Comparison of ENCODE assay signal across 8 mouse cellular contexts in genomic region chr7:119794251-119794638, GRCm38 (mm10). TPM values are rescaled to one million over a fixed set of nuclear protein-coding genes. Genes with fewer than 3 reads are reported as not detected.
DNase-seq lines count a peak whose midpoint lies in the region; ATAC-seq and TF ChIP-seq lines count a peak whose summit lies in the region.

No protein-coding gene starts in this region.

- no peak for TF ChIP-seq CTCF in lung, postnatal 0 days (IDR thresholded peaks at IDR 0.05)

- peak overlapping the region; percentile 73 for H3K4me3 ChIP-seq in lung, postnatal 0 days (ENCODE audit: low read depth, low read length)
- H3K4me3 ChIP-seq in limb, embryonic 11.5 days (ENCODE audit: low read depth, low read length), result peak overlapping the region; percentile 68
- peak overlapping the region; percentile 96 for H3K4me3 ChIP-seq in myocyte

- no peaks in the 10 kb centered on the region for H3K27me3 ChIP-seq in lung, postnatal 0 days (replicated peaks; ENCODE audit: insufficient read depth, low read length)
- H3K27me3 ChIP-seq in limb, embryonic 11.5 days (ENCODE audit: control insufficient read depth, insufficient read depth, low read length), result no peaks in the 10 kb centered on the region
- H3K27me3 ChIP-seq in myocyte (ENCODE audit: control insufficient read depth, insufficient read depth, insufficient read length), result no peaks in the 10 kb centered on the region

- DNase-seq in lung, postnatal 0 days (ENCODE audit: low spot score), result no peak
- DNase-seq in lung, postnatal 10 days, result no peak
- DNase-seq in limb, embryonic 11.5 days (ENCODE audit: low spot score), result no peak
- no peak for DNase-seq in cerebellum, adult 8-10 months
- DNase-seq in c-Kit-positive CD71-positive TER-119-positive erythroid progenitor cells, embryonic 14.5 days (ENCODE audit: low spot score), result no peak
- DNase-seq in layer of hippocampus, adult 9-10 months (ENCODE audit: low spot score), result no peak

- H3K4me2 ChIP-seq in lung, postnatal 0 days (replicated peaks; ENCODE audit: low read depth, low read length), result peak overlapping the region; percentile 91
- H3K4me2 ChIP-seq in limb, embryonic 11.5 days (ENCODE audit: low read depth, severe bottlenecking), result peak overlapping the region; percentile 71
- H3K4me2 ChIP-seq in myocyte (ENCODE audit: low read depth), result peak overlapping the region; percentile 78

- H3K9ac ChIP-seq in lung, postnatal 0 days (replicated peaks; ENCODE audit: low read depth), result peak overlapping the region; percentile 53
- H3K9ac ChIP-seq in limb, embryonic 11.5 days (ENCODE audit: low read length), result peak overlapping the region; percentile 88

- peak; percentile 68; the same call in 1 of the 2 replicates for ATAC-seq in lung, postnatal 0 days
- ATAC-seq in erythroblast, adult 5-6 weeks (replicated peaks; ENCODE audit: low FRiP score, poor library complexity, severe bottlenecking), result peak; percentile 79
- peak; percentile 81 for ATAC-seq in limb, embryonic 11.5 days (ENCODE audit: insufficient number of reproducible peaks, low FRiP score, low TSS enrichment, low read depth)

- H3K36me3 ChIP-seq in lung, postnatal 0 days (ENCODE audit: insufficient read depth, low read length), result no peaks in the 10 kb centered on the region
- no peaks in the 10 kb centered on the region; the same call in 1 of the 2 replicates for H3K36me3 ChIP-seq in limb, embryonic 11.5 days (ENCODE audit: control insufficient read depth, insufficient read depth, low read length)
- peaks cover 4% of the 10 kb centered on the region for H3K36me3 ChIP-seq in myocyte (ENCODE audit: control insufficient read depth, insufficient read depth)

- H3K4me1 ChIP-seq in lung, postnatal 0 days (ENCODE audit: insufficient read depth, low read depth, low read length), result no peaks in the 10 kb centered on the region
- H3K4me1 ChIP-seq in limb, embryonic 11.5 days (ENCODE audit: control insufficient read depth, insufficient read depth, low read length), result peaks cover 2% of the 10 kb centered on the region; the same call in 1 of the 2 replicates

- WGBS in lung, postnatal 0 days, result 0% methylated on average over 21 of the region's 21 CpGs
- 0% methylated on average over 21 of the region's 21 CpGs for WGBS in limb, embryonic 11.5 days

- no peak for TF ChIP-seq POLR2A in myocyte (IDR thresholded peaks at IDR 0.05; ENCODE audit: insufficient read length, low read depth)

- TF ChIP-seq EP300 in lung, postnatal 0 days (IDR thresholded peaks at IDR 0.05), result no peak

- no peaks in the 10 kb centered on the region for H3K9me3 ChIP-seq in lung, postnatal 0 days (ENCODE audit: low read length)
- no peaks in the 10 kb centered on the region for H3K9me3 ChIP-seq in limb, embryonic 11.5 days (ENCODE audit: control insufficient read depth, low read length)

- H3K79me2 ChIP-seq in myocyte (ENCODE audit: control insufficient read depth, insufficient read depth), result peaks cover 8% of the 10 kb centered on the region

- peak overlapping the region; percentile 77 for H3ac ChIP-seq in myocyte (ENCODE audit: control insufficient read depth, insufficient read length)

- peak overlapping the region; percentile 68 for H3K27ac ChIP-seq in lung, postnatal 0 days (ENCODE audit: low read length)
- peak overlapping the region; percentile 70 for H3K27ac ChIP-seq in limb, embryonic 11.5 days (replicated peaks; ENCODE audit: low read depth, low read length)

TF ChIP-seq in myocyte, 11 proteins besides CTCF, POLR2A, EP300 and RAD21:
- TF ChIP-seq REST (IDR thresholded peaks at IDR 0.05; ENCODE audit: insufficient read depth, insufficient read length) (no peak), POLR2AphosphoS2 (IDR thresholded peaks at IDR 0.05; ENCODE audit: insufficient read length, low read depth) (no peak), SRF (IDR thresholded peaks at IDR 0.05; ENCODE audit: control insufficient read depth, insufficient read length, low read depth) (no peak), USF1 (IDR thresholded peaks at IDR 0.05; ENCODE audit: low read depth) (no peak), E2F4 (IDR thresholded peaks at IDR 0.05; ENCODE audit: insufficient read depth) (no peak)

RNA-seq across cellular contexts. Expression of gene Eri2, which starts 0.4 kb away (rescaled TPM):
- polyA plus RNA-seq in lung, postnatal 0 days (2015; fragmentation: Nextera tagmentation; extraction: Ambion mirVana), result 4.9 and 5.7 TPM in 2 replicates
- 2.9 and 9.2 TPM in 2 replicates for total RNA-seq in erythroblast, adult 5-6 weeks (2015; ENCODE audit: low replicate concordance)
- 3.2 and 8.4 TPM in 2 replicates for total RNA-seq in erythroblast, adult 5-6 weeks (2017; ENCODE audit: low replicate concordance)
- 32.3 and 32.9 TPM in 2 replicates for polyA plus RNA-seq in limb, embryonic 11.5 days (2014; fragmentation: Nextera tagmentation; extraction: Ambion mirVana)
- 1.7 TPM for polyA plus RNA-seq in myocyte (2012; fragmentation: generic; extraction: Trizol)

RNA-seq across cellular contexts. Expression of gene Rexo5, which starts 0.4 kb away (rescaled TPM):
- 8.3 and 9.2 TPM in 2 replicates for polyA plus RNA-seq in lung, postnatal 0 days (2015; fragmentation: Nextera tagmentation; extraction: Ambion mirVana)
- total RNA-seq in erythroblast, adult 5-6 weeks (2015; ENCODE audit: low replicate concordance), result 4.2 and 21.7 TPM in 2 replicates
- total RNA-seq in erythroblast, adult 5-6 weeks (2017; ENCODE audit: low replicate concordance), result 7.4 and 18.1 TPM in 2 replicates
- polyA plus RNA-seq in limb, embryonic 11.5 days (2014; fragmentation: Nextera tagmentation; extraction: Ambion mirVana), result 21.8 and 24.8 TPM in 2 replicates
- 3.3 TPM for polyA plus RNA-seq in myocyte (2012; fragmentation: generic; extraction: Trizol)

RNA-seq across cellular contexts. Expression of gene Acsm3, which starts 33.5 kb away (rescaled TPM):
- 0.15 TPM in 1 of 2 replicates, not detected in the other for polyA plus RNA-seq in lung, postnatal 0 days (2015; fragmentation: Nextera tagmentation; extraction: Ambion mirVana)
- total RNA-seq in erythroblast, adult 5-6 weeks (2015; ENCODE audit: low replicate concordance), result not detected in 2 replicates
- not detected in 2 replicates for total RNA-seq in erythroblast, adult 5-6 weeks (2017; ENCODE audit: low replicate concordance)
- polyA plus RNA-seq in limb, embryonic 11.5 days (2014; fragmentation: Nextera tagmentation; extraction: Ambion mirVana), result 0.14 and 0.25 TPM in 2 replicates
- polyA plus RNA-seq in myocyte (2012; fragmentation: generic; extraction: Trizol), result 0.04 TPM
